15 mouse cellular contexts compared by ENCODE assay signal in genomic region chr5:24747533-24747932, GRCm38 (mm10). TPM values are rescaled to one million over a fixed set of nuclear protein-coding genes. Genes with fewer than 3 reads are reported as not detected.
DNase-seq lines count a peak whose midpoint lies in the region; ATAC-seq lines count a peak whose summit lies in the region.
"Had no signal": no experiment of that assay in that cellular context is flagged by ENCODE, and none has a peak within 500 bp of the region (broad histone marks: within the 10 kb centered on the region; RNA-seq: fewer than 3 reads in every experiment).

No protein-coding gene starts in this region.

- WGBS in heart, embryonic 13.5 days = 23% methylated on average over 6 of the region's 6 CpGs
- WGBS in midbrain, embryonic 11.5 days = 14% methylated on average over 6 of the region's 6 CpGs
- WGBS in midbrain, embryonic 15.5 days = 20% methylated on average over 6 of the region's 6 CpGs
- WGBS in embryonic facial prominence, embryonic 14.5 days = 11% methylated on average over 6 of the region's 6 CpGs
- WGBS in stomach, embryonic 14.5 days = 13% methylated on average over 6 of the region's 6 CpGs

- no peaks in the 10 kb centered on the region; the same call in 1 of the 2 replicates for H3K27me3 ChIP-seq in heart, embryonic 13.5 days (replicated peaks)
- no peaks in the 10 kb centered on the region for H3K27me3 ChIP-seq in midbrain, embryonic 11.5 days (ENCODE audit: control insufficient read depth, insufficient read depth, low read length)
- H3K27me3 ChIP-seq in midbrain, embryonic 15.5 days (replicated peaks) = no peaks in the 10 kb centered on the region
- H3K27me3 ChIP-seq in embryonic facial prominence, embryonic 14.5 days (replicated peaks; ENCODE audit: control insufficient read depth, insufficient read depth, low read length) = no peaks in the 10 kb centered on the region
- no peaks in the 10 kb centered on the region for H3K27me3 ChIP-seq in stomach, embryonic 14.5 days (ENCODE audit: control insufficient read depth, insufficient read depth, low read length)

- no peak overlapping the region for H3K27ac ChIP-seq in heart, embryonic 13.5 days (replicated peaks)
- no peak overlapping the region for H3K27ac ChIP-seq in midbrain, embryonic 11.5 days (ENCODE audit: low read depth, low read length)
- no peak overlapping the region for H3K27ac ChIP-seq in midbrain, embryonic 15.5 days
- peak overlapping the region; percentile 40 for H3K27ac ChIP-seq in embryonic facial prominence, embryonic 14.5 days (replicated peaks; ENCODE audit: low read depth, low read length)
- H3K27ac ChIP-seq in stomach, embryonic 14.5 days (ENCODE audit: low read length) = 0 out of 2 replicates have a peak overlapping the region, but pooled peaks have one; percentile 6

- peak overlapping the region; percentile 33; the same call in 1 of the 2 replicates for H3K9ac ChIP-seq in heart, embryonic 13.5 days
- H3K9ac ChIP-seq in midbrain, embryonic 11.5 days (ENCODE audit: low read length) = no peak overlapping the region
- H3K9ac ChIP-seq in midbrain, embryonic 15.5 days = no peak overlapping the region
- no peak overlapping the region for H3K9ac ChIP-seq in embryonic facial prominence, embryonic 14.5 days (ENCODE audit: low read depth, low read length)
- H3K9ac ChIP-seq in stomach, embryonic 14.5 days (replicated peaks; ENCODE audit: low read depth, low read length) = no peak overlapping the region; the same call in 1 of the 2 replicates

- no peak overlapping the region for H3K4me2 ChIP-seq in heart, embryonic 13.5 days
- no peak overlapping the region for H3K4me2 ChIP-seq in midbrain, embryonic 11.5 days
- H3K4me2 ChIP-seq in midbrain, embryonic 15.5 days = no peak overlapping the region
- H3K4me2 ChIP-seq in embryonic facial prominence, embryonic 14.5 days (ENCODE audit: low read depth, low read length) = no peak overlapping the region
- no peak overlapping the region for H3K4me2 ChIP-seq in stomach, embryonic 14.5 days (replicated peaks; ENCODE audit: low read depth, low read length)

- no peak for ATAC-seq in heart, embryonic 13.5 days (ENCODE audit: extremely low read depth, insufficient number of reproducible peaks, low FRiP score, low TSS enrichment)
- ATAC-seq in midbrain, embryonic 11.5 days (ENCODE audit: low FRiP score) = no peak
- ATAC-seq in midbrain, embryonic 15.5 days (replicated peaks) = no peak
- ATAC-seq in embryonic facial prominence, embryonic 14.5 days (ENCODE audit: low read depth) = no peak
- no peak for ATAC-seq in stomach, embryonic 14.5 days (ENCODE audit: insufficient number of reproducible peaks, insufficient read depth, low FRiP score, low read depth)

- no peak overlapping the region for H3K4me3 ChIP-seq in heart, embryonic 13.5 days
- H3K4me3 ChIP-seq in midbrain, embryonic 11.5 days (ENCODE audit: low read depth, low read length) = no peak overlapping the region
- H3K4me3 ChIP-seq in midbrain, embryonic 15.5 days = no peak overlapping the region
- no peak overlapping the region for H3K4me3 ChIP-seq in embryonic facial prominence, embryonic 14.5 days (ENCODE audit: low read depth, low read length)
- no peak overlapping the region for H3K4me3 ChIP-seq in stomach, embryonic 14.5 days (ENCODE audit: low read depth, low read length)

- no peaks in the 10 kb centered on the region for H3K9me3 ChIP-seq in heart, embryonic 13.5 days
- H3K9me3 ChIP-seq in midbrain, embryonic 11.5 days (ENCODE audit: control insufficient read depth, low read length) = no peaks in the 10 kb centered on the region
- H3K9me3 ChIP-seq in midbrain, embryonic 15.5 days = no peaks in the 10 kb centered on the region
- H3K9me3 ChIP-seq in embryonic facial prominence, embryonic 14.5 days (ENCODE audit: control insufficient read depth, low read length) = no peaks in the 10 kb centered on the region
- no peaks in the 10 kb centered on the region for H3K9me3 ChIP-seq in stomach, embryonic 14.5 days (ENCODE audit: control insufficient read depth, low read depth, low read length)

- H3K4me1 ChIP-seq in heart, embryonic 13.5 days = peaks cover 37% of the 10 kb centered on the region
- H3K4me1 ChIP-seq in midbrain, embryonic 11.5 days (ENCODE audit: control insufficient read depth, insufficient read depth, low read length) = peaks cover 11% of the 10 kb centered on the region
- H3K4me1 ChIP-seq in midbrain, embryonic 15.5 days = peaks cover 19% of the 10 kb centered on the region
- H3K4me1 ChIP-seq in embryonic facial prominence, embryonic 14.5 days (ENCODE audit: control insufficient read depth, insufficient read depth, low read length) = peaks cover 22% of the 10 kb centered on the region
- H3K4me1 ChIP-seq in stomach, embryonic 14.5 days (ENCODE audit: control insufficient read depth, insufficient read depth, low read length) = peaks cover 24% of the 10 kb centered on the region

- H3K36me3 ChIP-seq in heart, embryonic 13.5 days = no peaks in the 10 kb centered on the region
- H3K36me3 ChIP-seq in midbrain, embryonic 11.5 days (ENCODE audit: control insufficient read depth, insufficient read depth, low read length) = no peaks in the 10 kb centered on the region
- H3K36me3 ChIP-seq in midbrain, embryonic 15.5 days (replicated peaks) = no peaks in the 10 kb centered on the region
- no peaks in the 10 kb centered on the region for H3K36me3 ChIP-seq in embryonic facial prominence, embryonic 14.5 days (ENCODE audit: control insufficient read depth, insufficient read depth, low read length)
- H3K36me3 ChIP-seq in stomach, embryonic 14.5 days (ENCODE audit: control insufficient read depth, insufficient read depth, low read length) = no peaks in the 10 kb centered on the region

- no peak for DNase-seq in heart, adult 9 months (ENCODE audit: low spot score in 2 of 2)
- DNase-seq in midbrain, embryonic 11.5 days (ENCODE audit: low spot score, missing footprints) = peak; percentile 73
- DNase-seq in embryonic facial prominence, embryonic 14.5 days (ENCODE audit: low spot score) = peak; percentile 53
- no peak for DNase-seq in layer of hippocampus, postnatal 14 days (ENCODE audit: low spot score in 2 of 2)
- DNase-seq in B cell, adult 2 months = no peak
- DNase-seq: cerebellum, adult 9-10 months; heart, postnatal 10 days; kidney, postnatal 25 days; lung, adult 2 months; spleen, adult 18-20 months had no signal

RNA-seq across cellular contexts. Expression of gene Crygn, which starts 10.3 kb away (rescaled TPM):
- 1.9 and 3.0 TPM in 2 replicates for polyA plus RNA-seq in heart, embryonic 13.5 days (2015; fragmentation: Nextera tagmentation; extraction: Ambion mirVana)
- 0.68 and 1.2 TPM in 2 replicates for polyA plus RNA-seq in midbrain, embryonic 11.5 days (2014; fragmentation: Nextera tagmentation; extraction: Ambion mirVana)
- polyA plus RNA-seq in midbrain, embryonic 15.5 days (2015; fragmentation: Nextera tagmentation; extraction: Ambion mirVana) = 1.7 and 2.5 TPM in 2 replicates
- polyA plus RNA-seq in embryonic facial prominence, embryonic 14.5 days (2014; fragmentation: Nextera tagmentation; extraction: Ambion mirVana) = 4.1 TPM in 1 of 2 replicates, not detected in the other
- 3.1 TPM in 1 of 2 replicates, not detected in the other for polyA plus RNA-seq in stomach, embryonic 14.5 days (2014; fragmentation: Nextera tagmentation; extraction: Ambion mirVana)
- total RNA-seq in layer of hippocampus, postnatal 14 days (2021) = 1 to 10 TPM; 2.3 to 3.3 TPM
- total RNA-seq: gastrocnemius, adult 8-10 months; heart, postnatal 10 days; left cerebral cortex, postnatal 10 days had no signal

RNA-seq across cellular contexts. Expression of gene Wdr86, which starts 17.0 kb away (rescaled TPM):
- polyA plus RNA-seq in heart, embryonic 13.5 days (2015; fragmentation: Nextera tagmentation; extraction: Ambion mirVana) = 7.7 and 7.9 TPM in 2 replicates
- 8.7 and 10.3 TPM in 2 replicates for polyA plus RNA-seq in midbrain, embryonic 11.5 days (2014; fragmentation: Nextera tagmentation; extraction: Ambion mirVana)
- polyA plus RNA-seq in midbrain, embryonic 15.5 days (2015; fragmentation: Nextera tagmentation; extraction: Ambion mirVana) = 6.7 and 8.6 TPM in 2 replicates
- 21.8 and 31.1 TPM in 2 replicates for polyA plus RNA-seq in embryonic facial prominence, embryonic 14.5 days (2014; fragmentation: Nextera tagmentation; extraction: Ambion mirVana)
- polyA plus RNA-seq in stomach, embryonic 14.5 days (2014; fragmentation: Nextera tagmentation; extraction: Ambion mirVana) = 18.7 and 21.0 TPM in 2 replicates
- 1 to 10 TPM; 1.1 to 4.7 TPM for total RNA-seq in layer of hippocampus, postnatal 14 days (2021)

Comparison
In these comparisons a context has a peak if more than half of its experiments do, and no peak if none do; other contexts are left out.
1. H3K27ac ChIP-seq: peak in embryonic facial prominence, embryonic 14.5 days (single experiment) and stomach, embryonic 14.5 days (single experiment); none in heart, embryonic 13.5 days (single experiment), midbrain, embryonic 11.5 days (single experiment) and midbrain, embryonic 15.5 days (single experiment).
2. DNase-seq: peak in midbrain, embryonic 11.5 days (single experiment) and embryonic facial prominence, embryonic 14.5 days (single experiment); none in heart, adult 9 months (0 of 2), layer of hippocampus, postnatal 14 days (0 of 2) and B cell, adult 2 months (0 of 2).